Mouse (Mus musculus): ENCODE data around the gene Jazf1. TPM values are rescaled to one million over a fixed set of nuclear protein-coding genes. Genes with fewer than 3 reads are reported as not detected.

Jazf1 gene
- polyA plus RNA-seq, 1 experiment from 2014 or later: 3.6 TPM

GRCm38 (mm10) chr6:52861186-52861820 lies 207.1 kb downstream of the Jazf1 start:
- no peaks in the 10 kb centered on the region; the same call in 1 of the 2 replicates for H3K27me3 ChIP-seq (ENCODE audit: control insufficient read depth, insufficient read depth, low read length)
- H3K9ac ChIP-seq (ENCODE audit: low read depth, low read length): no peak overlapping the region
- H3K27ac ChIP-seq (ENCODE audit: low read depth, low read length): no peak overlapping the region
- 57% methylated on average over 9 of the region's 9 CpGs for WGBS
- no peak overlapping the region for H3K4me2 ChIP-seq (replicated peaks; ENCODE audit: low read depth, low read length)
- ATAC-seq (ENCODE audit: low FRiP score, low TSS enrichment): no peak
- H3K36me3 ChIP-seq (ENCODE audit: control insufficient read depth, insufficient read depth, low read length): no peaks in the 10 kb centered on the region
- H3K4me1 ChIP-seq (ENCODE audit: control insufficient read depth, insufficient read depth, low read length): peaks cover 31% of the 10 kb centered on the region
- no peak overlapping the region for H3K4me3 ChIP-seq (ENCODE audit: low read length)
- H3K9me3 ChIP-seq (ENCODE audit: control insufficient read depth, low read length): no peaks in the 10 kb centered on the region

GRCm38 (mm10) chr6:52860713-52861112 lies 207.7 kb downstream of the Jazf1 start:
- Histone ChIP-seq H3K27ac (ENCODE audit: low read depth, low read length) (no peak overlapping the region), H3K4me1 (ENCODE audit: control insufficient read depth, insufficient read depth, low read length) (peaks cover 31% of the 10 kb centered on the region), H3K27me3 (ENCODE audit: control insufficient read depth, insufficient read depth, low read length) (no peaks in the 10 kb centered on the region; the same call in 1 of the 2 replicates), H3K9me3 (ENCODE audit: control insufficient read depth, low read length) (no peaks in the 10 kb centered on the region), H3K9ac (ENCODE audit: low read depth, low read length) (no peak overlapping the region), H3K4me3 (ENCODE audit: low read length) (no peak overlapping the region), H3K4me2 (replicated peaks; ENCODE audit: low read depth, low read length) (no peak overlapping the region), H3K36me3 (ENCODE audit: control insufficient read depth, insufficient read depth, low read length) (no peaks in the 10 kb centered on the region)
- WGBS: 26% methylated on average over 6 of the region's 6 CpGs
- no peak for ATAC-seq (ENCODE audit: low FRiP score, low TSS enrichment)

GRCm38 (mm10) chr6:52858911-52859431 lies 209.5 kb downstream of the Jazf1 start:
- no peak overlapping the region for H3K4me3 ChIP-seq (ENCODE audit: low read length)
- H3K27me3 ChIP-seq (ENCODE audit: control insufficient read depth, insufficient read depth, low read length): peaks cover 6% of the 10 kb centered on the region; the same call in 1 of the 2 replicates
- no peak overlapping the region for H3K4me2 ChIP-seq (replicated peaks; ENCODE audit: low read depth, low read length)
- H3K9ac ChIP-seq (ENCODE audit: low read depth, low read length): no peak overlapping the region
- no peaks in the 10 kb centered on the region for H3K36me3 ChIP-seq (ENCODE audit: control insufficient read depth, insufficient read depth, low read length)
- WGBS: 56% methylated on average over 3 of the region's 3 CpGs
- no peaks in the 10 kb centered on the region for H3K9me3 ChIP-seq (ENCODE audit: control insufficient read depth, low read length)
- H3K4me1 ChIP-seq (ENCODE audit: control insufficient read depth, insufficient read depth, low read length): peaks cover 28% of the 10 kb centered on the region
- no peak for ATAC-seq (ENCODE audit: low FRiP score, low TSS enrichment)
- no peak overlapping the region for H3K27ac ChIP-seq (ENCODE audit: low read depth, low read length)

- 66% methylated on average over 8 of the region's 8 CpGs for WGBS
Observed at GRCm38 (mm10) chr6:52852404-52853107, 215.9 kb downstream of the Jazf1 start.

GRCm38 (mm10) chr6:52851975-52852374 lies 216.5 kb downstream of the Jazf1 start:
- no peak overlapping the region for H3K9ac ChIP-seq (ENCODE audit: low read depth, low read length)
- H3K27me3 ChIP-seq (ENCODE audit: control insufficient read depth, insufficient read depth, low read length): peaks cover 6% of the 10 kb centered on the region; the same call in 1 of the 2 replicates
- H3K9me3 ChIP-seq (ENCODE audit: control insufficient read depth, low read length): no peaks in the 10 kb centered on the region
- ATAC-seq (ENCODE audit: low FRiP score, low TSS enrichment): no peak
- no peak overlapping the region for H3K27ac ChIP-seq (ENCODE audit: low read depth, low read length)
- no peaks in the 10 kb centered on the region for H3K4me1 ChIP-seq (ENCODE audit: control insufficient read depth, insufficient read depth, low read length)
- H3K4me3 ChIP-seq (ENCODE audit: low read length): no peak overlapping the region
- H3K36me3 ChIP-seq (ENCODE audit: control insufficient read depth, insufficient read depth, low read length): no peaks in the 10 kb centered on the region
- H3K4me2 ChIP-seq (replicated peaks; ENCODE audit: low read depth, low read length): no peak overlapping the region
- WGBS: 84% methylated on average over 3 of the region's 3 CpGs

More at GRCm38 (mm10) chr6:52852404-52853107, 215.9 kb downstream of the Jazf1 start:
- no peak overlapping the region for H3K4me3 ChIP-seq (ENCODE audit: low read length)
- no peak for ATAC-seq (ENCODE audit: low FRiP score, low TSS enrichment)
- H3K9ac ChIP-seq (ENCODE audit: low read depth, low read length): no peak overlapping the region
- no peaks in the 10 kb centered on the region for H3K9me3 ChIP-seq (ENCODE audit: control insufficient read depth, low read length)
- H3K36me3 ChIP-seq (ENCODE audit: control insufficient read depth, insufficient read depth, low read length): no peaks in the 10 kb centered on the region
- H3K4me2 ChIP-seq (replicated peaks; ENCODE audit: low read depth, low read length): no peak overlapping the region
- no peak overlapping the region for H3K27ac ChIP-seq (ENCODE audit: low read depth, low read length)
- H3K27me3 ChIP-seq (ENCODE audit: control insufficient read depth, insufficient read depth, low read length): peaks cover 6% of the 10 kb centered on the region; the same call in 1 of the 2 replicates
- H3K4me1 ChIP-seq (ENCODE audit: control insufficient read depth, insufficient read depth, low read length): no peaks in the 10 kb centered on the region

- ATAC-seq (ENCODE audit: low FRiP score, low TSS enrichment): no peak
- no peak overlapping the region for H3K27ac ChIP-seq (ENCODE audit: low read depth, low read length)
- 72% methylated on average over 5 of the region's 5 CpGs for WGBS
- H3K36me3 ChIP-seq (ENCODE audit: control insufficient read depth, insufficient read depth, low read length): no peaks in the 10 kb centered on the region
- H3K4me1 ChIP-seq (ENCODE audit: control insufficient read depth, insufficient read depth, low read length): no peaks in the 10 kb centered on the region
- H3K9me3 ChIP-seq (ENCODE audit: control insufficient read depth, low read length): no peaks in the 10 kb centered on the region
- H3K27me3 ChIP-seq (ENCODE audit: control insufficient read depth, insufficient read depth, low read length): peaks cover 6% of the 10 kb centered on the region; the same call in 1 of the 2 replicates
- no peak overlapping the region for H3K9ac ChIP-seq (ENCODE audit: low read depth, low read length)
- H3K4me3 ChIP-seq (ENCODE audit: low read length): no peak overlapping the region
- H3K4me2 ChIP-seq (replicated peaks; ENCODE audit: low read depth, low read length): no peak overlapping the region
Observed at GRCm38 (mm10) chr6:52851019-52851418, 217.4 kb downstream of the Jazf1 start.

- Histone ChIP-seq H3K4me3 (ENCODE audit: low read length) (no peak overlapping the region), H3K4me1 (ENCODE audit: control insufficient read depth, insufficient read depth, low read length) (no peaks in the 10 kb centered on the region), H3K27me3 (ENCODE audit: control insufficient read depth, insufficient read depth, low read length) (no peaks in the 10 kb centered on the region), H3K9ac (ENCODE audit: low read depth, low read length) (no peak overlapping the region), H3K27ac (ENCODE audit: low read depth, low read length) (no peak overlapping the region), H3K36me3 (ENCODE audit: control insufficient read depth, insufficient read depth, low read length) (no peaks in the 10 kb centered on the region), H3K4me2 (replicated peaks; ENCODE audit: low read depth, low read length) (no peak overlapping the region), H3K9me3 (ENCODE audit: control insufficient read depth, low read length) (no peaks in the 10 kb centered on the region)
- 79% methylated on average over 6 of the region's 6 CpGs for WGBS
- no peak for ATAC-seq (ENCODE audit: low FRiP score, low TSS enrichment)
Observed at GRCm38 (mm10) chr6:52848199-52848598, 220.2 kb downstream of the Jazf1 start.

GRCm38 (mm10) chr6:52846314-52846713 lies 222.1 kb downstream of the Jazf1 start:
- H3K4me1 ChIP-seq (ENCODE audit: control insufficient read depth, insufficient read depth, low read length): no peaks in the 10 kb centered on the region
- H3K27ac ChIP-seq (ENCODE audit: low read depth, low read length): no peak overlapping the region
- H3K4me3 ChIP-seq (ENCODE audit: low read length): no peak overlapping the region
- 88% methylated on average over 2 of the region's 2 CpGs for WGBS
- no peak for ATAC-seq (ENCODE audit: low FRiP score, low TSS enrichment)
- no peaks in the 10 kb centered on the region for H3K27me3 ChIP-seq (ENCODE audit: control insufficient read depth, insufficient read depth, low read length)
- no peak overlapping the region for H3K4me2 ChIP-seq (replicated peaks; ENCODE audit: low read depth, low read length)
- no peak overlapping the region for H3K9ac ChIP-seq (ENCODE audit: low read depth, low read length)
- no peaks in the 10 kb centered on the region for H3K9me3 ChIP-seq (ENCODE audit: control insufficient read depth, low read length)
- no peaks in the 10 kb centered on the region for H3K36me3 ChIP-seq (ENCODE audit: control insufficient read depth, insufficient read depth, low read length)

GRCm38 (mm10) chr6:52844741-52845140 lies 223.7 kb downstream of the Jazf1 start:
- no peak overlapping the region for H3K4me3 ChIP-seq (ENCODE audit: low read length)
- H3K4me2 ChIP-seq (replicated peaks; ENCODE audit: low read depth, low read length): no peak overlapping the region
- no peaks in the 10 kb centered on the region for H3K27me3 ChIP-seq (ENCODE audit: control insufficient read depth, insufficient read depth, low read length)
- no peaks in the 10 kb centered on the region for H3K36me3 ChIP-seq (ENCODE audit: control insufficient read depth, insufficient read depth, low read length)
- no peak for ATAC-seq (ENCODE audit: low FRiP score, low TSS enrichment)
- no peak overlapping the region for H3K27ac ChIP-seq (ENCODE audit: low read depth, low read length)
- H3K9ac ChIP-seq (ENCODE audit: low read depth, low read length): no peak overlapping the region
- WGBS: 66% methylated on average over 3 of the region's 3 CpGs
- no peaks in the 10 kb centered on the region for H3K9me3 ChIP-seq (ENCODE audit: control insufficient read depth, low read length)
- peaks cover 4% of the 10 kb centered on the region; the same call in 1 of the 2 replicates for H3K4me1 ChIP-seq (ENCODE audit: control insufficient read depth, insufficient read depth, low read length)
